Mouse (Mus musculus) G1E (cell line): ENCODE data around the gene Nebl.

Experiments used
- CTCF ChIP-seq: IDR thresholded peaks from 2 replicates; pipeline ENCODE4 v1.5.1; 2012; ENCODE audit warnings: low read depth, low read length, inconsistent platforms, mixed read lengths
- GATA2 ChIP-seq: IDR thresholded peaks from 2 replicates; pipeline ENCODE4 v1.6.1; 2012; ENCODE audit warnings: low read depth, low read length, inconsistent platforms, borderline replicate concordance

DNA sequence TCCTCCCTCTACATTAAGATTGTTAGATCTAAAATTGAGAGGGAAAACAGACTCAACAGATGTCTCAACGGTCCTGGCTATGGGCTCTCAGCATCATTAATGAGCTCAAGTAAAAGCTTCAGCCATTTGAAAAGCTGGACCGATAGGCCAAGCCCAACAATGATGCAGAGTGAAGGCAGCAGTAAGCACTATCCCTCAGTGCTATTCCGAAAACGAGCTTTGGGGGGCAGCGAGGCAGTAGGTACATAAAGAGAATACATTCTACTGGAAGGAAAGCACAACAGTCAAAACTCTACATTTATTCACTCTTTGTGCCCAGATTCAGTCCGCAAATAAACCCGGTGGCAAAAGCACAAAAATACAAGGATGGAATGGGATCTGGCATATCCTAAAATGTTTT lies 87.4 kb downstream of the Nebl start:
- TF ChIP-seq CTCF = no peak
- TF ChIP-seq GATA2 = no peak
